Mouse (Mus musculus) embryonic facial prominence, embryonic 12.5 days (tissue): ENCODE results near the gene Cyp2e1. TPM values are rescaled to one million over a fixed set of nuclear protein-coding genes. Genes with fewer than 3 reads are reported as not detected.
A peak's percentile ranks its signal among the peaks of the same experiment; 100 is the strongest.

Experiments
- ATAC-seq: fragments of 200-750 bp; cut with Nextera tagmentation; 2 replicates; pipeline ENCODE4 v1.8.0; 2017; ENCODE audit not compliant: insufficient number of reproducible peaks, insufficient read depth, low FRiP score, low TSS enrichment
- H3K27ac ChIP-seq: fragments of 300-500 bp; sonication (generic); 2 replicates; pipeline ENCODE4 v1.5.1; 2016; ENCODE audit warnings: mild to moderate bottlenecking
- H3K27me3 ChIP-seq: fragments of 300-500 bp; sonication (generic); 2 replicates; pipeline ENCODE4 v1.6.1; 2016; ENCODE audit warnings: mild to moderate bottlenecking, moderate library complexity
- H3K36me3 ChIP-seq: fragments of 300-500 bp; sonication (generic); 2 replicates; pipeline ENCODE4 v1.6.1; 2016; ENCODE audit warnings: mild to moderate bottlenecking
- H3K4me1 ChIP-seq: fragments of 300-500 bp; sonication (generic); 2 replicates; pipeline ENCODE4 v1.6.1; 2016
- H3K4me2 ChIP-seq: fragments of 300-500 bp; sonication (generic); replicated peaks from 2 replicates; pipeline ENCODE4 v1.6.1; 2016; ENCODE audit warnings: mild to moderate bottlenecking, moderate library complexity
- H3K4me3 ChIP-seq: fragments of 300-500 bp; sonication (generic); 2 replicates; pipeline ENCODE4 v1.5.1; 2016; ENCODE audit warnings: mild to moderate bottlenecking
- H3K9ac ChIP-seq: fragments of 300-500 bp; sonication (generic); 2 replicates; pipeline ENCODE4 v1.6.1; 2016; ENCODE audit warnings: mild to moderate bottlenecking, moderate library complexity
- H3K9me3 ChIP-seq: fragments of 300-500 bp; sonication (generic); 2 replicates; pipeline ENCODE4 v1.6.1; 2016; ENCODE audit warnings: mild to moderate bottlenecking, moderate library complexity
- WGBS: fragments of 180-500 bp; shearing (Covaris S2); methylation state at CpG from one replicate; pipeline ENCODE4 v1.1.7; 2016; 5-methylcytosine and 5-hydroxymethylcytosine counted together
- polyA plus RNA-seq: library from polyadenylated mRNA; unstranded; fragments of >200 nt; fragmentation: Nextera tagmentation; extraction: Ambion mirVana; gene quantifications from 2 replicates; pipeline ENCODE4 v1.2.1, GENCODE M21; 2016

Cyp2e1 gene
- polyA plus RNA-seq, 1 experiment from 2014 or later: not detected

GRCm38 (mm10) chr7:140812850-140813249 is 49.3 kb downstream of the Cyp2e1 start:
- Histone ChIP-seq H3K4me2 (no peak overlapping the region), H3K9ac (no peak overlapping the region), H3K27ac (no peak overlapping the region), H3K4me1 (no peaks in the 10 kb centered on the region), H3K9me3 (no peaks in the 10 kb centered on the region), H3K36me3 (peaks cover 14% of the 10 kb centered on the region), H3K27me3 (no peaks in the 10 kb centered on the region), H3K4me3 (no peak overlapping the region)
- ATAC-seq: no peak
- 87% methylated on average over 12 of the region's 12 CpGs for WGBS

GRCm38 (mm10) chr7:140820173-140820572 is 56.6 kb downstream of the Cyp2e1 start:
- no peak for ATAC-seq
- H3K9ac ChIP-seq: no peak overlapping the region

GRCm38 (mm10) chr7:140821305-140821652 is 57.7 kb downstream of the Cyp2e1 start:
- peak overlapping the region; percentile 79 for H3K4me2 ChIP-seq
- WGBS: 54% methylated on average over 5 of the region's 5 CpGs
- H3K27ac ChIP-seq: no peak overlapping the region
- H3K4me3 ChIP-seq: peak overlapping the region; percentile 55
- peaks cover 3% of the 10 kb centered on the region; the same call in 1 of the 2 replicates for H3K4me1 ChIP-seq
- no peak for ATAC-seq
- H3K27me3 ChIP-seq: no peaks in the 10 kb centered on the region
- no peaks in the 10 kb centered on the region for H3K36me3 ChIP-seq
- no peaks in the 10 kb centered on the region for H3K9me3 ChIP-seq
- no peak overlapping the region for H3K9ac ChIP-seq

More at GRCm38 (mm10) chr7:140820173-140820572, 56.6 kb downstream of the Cyp2e1 start:
- Histone ChIP-seq H3K4me2 (no peak overlapping the region), H3K27me3 (no peaks in the 10 kb centered on the region), H3K4me1 (peaks cover 3% of the 10 kb centered on the region; the same call in 1 of the 2 replicates), H3K27ac (no peak overlapping the region), H3K4me3 (no peak overlapping the region), H3K36me3 (no peaks in the 10 kb centered on the region), H3K9me3 (no peaks in the 10 kb centered on the region)
- WGBS: 80% methylated on average over 4 of the region's 4 CpGs

- H3K4me1 ChIP-seq: peaks cover 3% of the 10 kb centered on the region; the same call in 1 of the 2 replicates
- H3K4me3 ChIP-seq: peak within 1 kb of the TSS; percentile 55
- H3K4me2 ChIP-seq: peak within 1 kb of the TSS; percentile 79
- no peaks in the 10 kb centered on the region for H3K36me3 ChIP-seq
- peak within 1 kb of the TSS; percentile 59 for H3K9ac ChIP-seq
- ATAC-seq: peak; percentile 84
- H3K27ac ChIP-seq: no peak within 1 kb of the TSS
- no peaks in the 10 kb centered on the region for H3K9me3 ChIP-seq
- 3% methylated on average over 21 of the region's 21 CpGs for WGBS
- no peaks in the 10 kb centered on the region for H3K27me3 ChIP-seq
These were observed 58.3 kb downstream of the Cyp2e1 start, which contains the start of gene Zfp941 for GRCm38 (mm10) chr7:140821653-140822329. Gene Zfp941, minus strand, starts transcription at chr7:140822178.

- H3K27ac ChIP-seq: no peak overlapping the region
- WGBS: 91% methylated on average over 4 of the region's 4 CpGs
- no peak for ATAC-seq
- no peak overlapping the region for H3K4me2 ChIP-seq
- H3K27me3 ChIP-seq: no peaks in the 10 kb centered on the region
- H3K36me3 ChIP-seq: no peaks in the 10 kb centered on the region
- H3K9ac ChIP-seq: no peak overlapping the region
- no peak overlapping the region for H3K4me3 ChIP-seq
- H3K9me3 ChIP-seq: no peaks in the 10 kb centered on the region
- H3K4me1 ChIP-seq: peaks cover 3% of the 10 kb centered on the region; the same call in 1 of the 2 replicates
These were observed 59.2 kb downstream of the Cyp2e1 start for GRCm38 (mm10) chr7:140822731-140823130.

Other genes starting within 250 kb of the Cyp2e1 start
- gene Olfr538, start 195.9 kb upstream of the Cyp2e1 start, polyA plus RNA-seq: not detected in 2 replicates
- not detected in 2 replicates for gene Olfr46, start 162.5 kb upstream of the Cyp2e1 start, polyA plus RNA-seq
- gene Olfr61, start 134.8 kb upstream of the Cyp2e1 start, polyA plus RNA-seq: not detected in 2 replicates
- not detected in 2 replicates for gene Olfr53, start 117.3 kb upstream of the Cyp2e1 start, polyA plus RNA-seq
- gene Olfr539, start 103.8 kb upstream of the Cyp2e1 start, polyA plus RNA-seq: 0.01 and 0.03 TPM in 2 replicates
- gene Olfr45, start 81.8 kb upstream of the Cyp2e1 start, polyA plus RNA-seq: not detected in 2 replicates
- gene Olfr541, start 66.5 kb upstream of the Cyp2e1 start, polyA plus RNA-seq: not detected in 2 replicates
- 0.14 and 0.33 TPM in 2 replicates for gene Syce1, start 24.1 kb downstream of the Cyp2e1 start, polyA plus RNA-seq
- gene Zfp941, start 58.4 kb downstream of the Cyp2e1 start, polyA plus RNA-seq: 3.7 and 4.2 TPM in 2 replicates
- 2.1 and 2.6 TPM in 2 replicates for gene Urah, start 71.3 kb downstream of the Cyp2e1 start, polyA plus RNA-seq
- gene Scgb1c1, start 81.8 kb downstream of the Cyp2e1 start, polyA plus RNA-seq: not detected in 2 replicates
- gene Odf3, start 84.1 kb downstream of the Cyp2e1 start, polyA plus RNA-seq: not detected in 2 replicates
- gene Gm45785, start 92.6 kb downstream of the Cyp2e1 start, polyA plus RNA-seq: not detected in 2 replicates
- 69.2 and 76.6 TPM in 2 replicates for gene Ric8a, start 93.2 kb downstream of the Cyp2e1 start, polyA plus RNA-seq
- 36.0 and 44.3 TPM in 2 replicates for gene Bet1l, start 93.8 kb downstream of the Cyp2e1 start, polyA plus RNA-seq
- gene Psmd13, start 118.2 kb downstream of the Cyp2e1 start, polyA plus RNA-seq: 274 and 291 TPM in 2 replicates
- gene Sirt3, start 118.6 kb downstream of the Cyp2e1 start, polyA plus RNA-seq: 25.3 and 26.1 TPM in 2 replicates
- gene Cox8b, start 136.7 kb downstream of the Cyp2e1 start, polyA plus RNA-seq: 2.4 TPM in 2 replicates
- gene Nlrp6, start 157.2 kb downstream of the Cyp2e1 start, polyA plus RNA-seq: 0.13 and 0.23 TPM in 2 replicates
- gene Pgghg, start 177.7 kb downstream of the Cyp2e1 start, polyA plus RNA-seq: 23.0 and 24.4 TPM in 2 replicates
- 4.2 and 4.5 TPM in 2 replicates for gene Ifitm5, start 186.6 kb downstream of the Cyp2e1 start, polyA plus RNA-seq
- 0.65 TPM in 1 of 2 replicates, not detected in the other for gene Gm45717, start 192.2 kb downstream of the Cyp2e1 start, polyA plus RNA-seq
- gene Ifitm2, start 192.2 kb downstream of the Cyp2e1 start, polyA plus RNA-seq: 864 and 899 TPM in 2 replicates
- gene Ifitm1, start 203.5 kb downstream of the Cyp2e1 start, polyA plus RNA-seq: 35.5 and 37.6 TPM in 2 replicates
- 48.0 and 52.4 TPM in 2 replicates for gene Ifitm3, start 247.0 kb downstream of the Cyp2e1 start, polyA plus RNA-seq